Mouse (Mus musculus) embryonic facial prominence, embryonic 14.5 days (tissue): ENCODE results near the gene Olfr1428. TPM values are rescaled to one million over a fixed set of nuclear protein-coding genes. Genes with fewer than 3 reads are reported as not detected.

Source experiments
- ATAC-seq: fragments of 200-750 bp; cut with Nextera tagmentation; 2 replicates; pipeline ENCODE4 v1.8.0; 2017; ENCODE audit warnings: low read depth, moderate number of reproducible peaks, moderate TSS enrichment
- DNase-seq: peaks from one replicate; pipeline ENCODE4 v3.0.0-alpha.2; 2015; ENCODE audit warnings: low spot score
- H3K27ac ChIP-seq: fragments of 300-500 bp; sonication (generic); replicated peaks from 2 replicates; pipeline ENCODE4 v1.5.1; 2014; ENCODE audit warnings: low read depth, mild to moderate bottlenecking, low read length, moderate library complexity
- H3K27me3 ChIP-seq: fragments of 300-500 bp; sonication (generic); replicated peaks from 2 replicates; pipeline ENCODE4 v1.6.1; 2014; ENCODE audit warnings: low read length; ENCODE audit not compliant: control insufficient read depth, insufficient read depth
- H3K36me3 ChIP-seq: fragments of 300-500 bp; sonication (generic); 2 replicates; pipeline ENCODE4 v1.6.1; 2014; ENCODE audit warnings: low read length, mixed read lengths; ENCODE audit not compliant: control insufficient read depth, insufficient read depth
- H3K4me1 ChIP-seq: fragments of 300-500 bp; sonication (generic); 2 replicates; pipeline ENCODE4 v1.6.1; 2014; ENCODE audit warnings: antibody characterized with exemption, low read length; ENCODE audit not compliant: control insufficient read depth, insufficient read depth
- H3K4me2 ChIP-seq: fragments of 300-500 bp; sonication (generic); 2 replicates; pipeline ENCODE4 v1.6.1; 2014; ENCODE audit warnings: low read depth, mild to moderate bottlenecking, low read length, moderate library complexity, mixed read lengths
- H3K4me3 ChIP-seq: fragments of 300-500 bp; sonication (generic); 2 replicates; pipeline ENCODE4 v1.5.1; 2014; ENCODE audit warnings: low read depth, mild to moderate bottlenecking, low read length
- H3K9ac ChIP-seq: fragments of 300-500 bp; sonication (generic); 2 replicates; pipeline ENCODE4 v1.6.1; 2014; ENCODE audit warnings: low read depth, mild to moderate bottlenecking, low read length, moderate library complexity, mixed read lengths
- H3K9me3 ChIP-seq: fragments of 300-500 bp; sonication (generic); 2 replicates; pipeline ENCODE4 v1.6.1; 2016; ENCODE audit warnings: low read length; ENCODE audit not compliant: control insufficient read depth
- WGBS: fragments of 180-500 bp; shearing (Covaris S2); extraction: QIAGEN DNeasy Blood & Tissue Kit; methylation state at CpG from one replicate; pipeline ENCODE4 v1.1.7; 2014; 5-methylcytosine and 5-hydroxymethylcytosine counted together
- polyA plus RNA-seq: library from polyadenylated mRNA; unstranded; fragments of >200 nt; fragmentation: Nextera tagmentation; extraction: Ambion mirVana; gene quantifications from 2 replicates; pipeline ENCODE4 v1.2.1, GENCODE M21; 2014

Gene Olfr1428
- 0.29 TPM in 1 of 2 replicates, not detected in the other for polyA plus RNA-seq

GRCm38 (mm10) chr19:12115797-12116196 lies at the start of gene Olfr1428:
Gene Olfr1428, minus strand, starts transcription at chr19:12115897.
- DNase-seq (no peak), ATAC-seq (no peak)
- Histone ChIP-seq H3K27ac (no peak within 1 kb of the TSS), H3K4me2 (no peak within 1 kb of the TSS), H3K9me3 (no peaks in the 10 kb centered on the region), H3K4me3 (no peak within 1 kb of the TSS), H3K9ac (no peak within 1 kb of the TSS), H3K36me3 (no peaks in the 10 kb centered on the region), H3K4me1 (no peaks in the 10 kb centered on the region), H3K27me3 (no peaks in the 10 kb centered on the region)
- WGBS = 63% methylated on average over 1 of the region's 1 CpGs

- H3K27me3 ChIP-seq = no peaks in the 10 kb centered on the region
- H3K9ac ChIP-seq = no peak overlapping the region
- no peak overlapping the region for H3K4me2 ChIP-seq
- no peak overlapping the region for H3K27ac ChIP-seq
- no peaks in the 10 kb centered on the region for H3K9me3 ChIP-seq
- DNase-seq = peak; percentile 17
- no peaks in the 10 kb centered on the region for H3K36me3 ChIP-seq
- peaks cover 7% of the 10 kb centered on the region; the same call in 1 of the 2 replicates for H3K4me1 ChIP-seq
- H3K4me3 ChIP-seq = no peak overlapping the region
- no peak for ATAC-seq
- WGBS = 71% methylated on average over 3 of the region's 3 CpGs
These were observed 29.8 kb upstream of the Olfr1428 start for GRCm38 (mm10) chr19:12145452-12145851.

- H3K27ac ChIP-seq = peak overlapping the region; percentile 55
- no peaks in the 10 kb centered on the region for H3K36me3 ChIP-seq
- DNase-seq (peak; percentile 83), ATAC-seq (no peak)
- no peaks in the 10 kb centered on the region for H3K9me3 ChIP-seq
- no peak overlapping the region for H3K4me2 ChIP-seq
- 29% methylated on average over 1 of the region's 1 CpGs for WGBS
- H3K4me1 ChIP-seq = peaks cover 7% of the 10 kb centered on the region; the same call in 1 of the 2 replicates
- no peak overlapping the region for H3K4me3 ChIP-seq
- H3K9ac ChIP-seq = no peak overlapping the region
- no peaks in the 10 kb centered on the region for H3K27me3 ChIP-seq
These were observed 27.7 kb upstream of the Olfr1428 start for GRCm38 (mm10) chr19:12143356-12143755.

GRCm38 (mm10) chr19:12134289-12134688 lies 18.6 kb upstream of the Olfr1428 start:
- H3K4me2 ChIP-seq = no peak overlapping the region
- no peaks in the 10 kb centered on the region for H3K27me3 ChIP-seq
- H3K4me1 ChIP-seq = no peaks in the 10 kb centered on the region
- no peak overlapping the region for H3K4me3 ChIP-seq
- no peak overlapping the region for H3K27ac ChIP-seq
- no peaks in the 10 kb centered on the region for H3K36me3 ChIP-seq
- WGBS = 29% methylated on average over 2 of the region's 2 CpGs
- H3K9me3 ChIP-seq = no peaks in the 10 kb centered on the region
- ATAC-seq = peak; percentile 26; the same call in 1 of the 2 replicates
- DNase-seq = peak; percentile 25
- H3K9ac ChIP-seq = no peak overlapping the region

- DNase-seq = no peak
- Histone ChIP-seq H3K9ac (no peak within 1 kb of the TSS), H3K9me3 (no peaks in the 10 kb centered on the region), H3K4me3 (no peak within 1 kb of the TSS), H3K4me2 (no peak within 1 kb of the TSS), H3K36me3 (no peaks in the 10 kb centered on the region), H3K27me3 (no peaks in the 10 kb centered on the region), H3K4me1 (no peaks in the 10 kb centered on the region), H3K27ac (no peak within 1 kb of the TSS)
- WGBS = 63% methylated on average over 3 of the region's 3 CpGs
- ATAC-seq = no peak
These were observed 7.4 kb upstream of the Olfr1428 start, which contains the start of gene Olfr76 for GRCm38 (mm10) chr19:12123103-12123502. Gene Olfr76, minus strand, starts transcription at chr19:12123203.

- H3K4me1 ChIP-seq = no peaks in the 10 kb centered on the region
- no peaks in the 10 kb centered on the region for H3K36me3 ChIP-seq
- H3K27ac ChIP-seq = no peak overlapping the region
- no peaks in the 10 kb centered on the region for H3K9me3 ChIP-seq
- H3K4me3 ChIP-seq = no peak overlapping the region
- H3K9ac ChIP-seq = no peak overlapping the region
- DNase-seq (no peak), ATAC-seq (no peak)
- H3K4me2 ChIP-seq = no peak overlapping the region
- H3K27me3 ChIP-seq = no peaks in the 10 kb centered on the region
- 84% methylated on average over 3 of the region's 3 CpGs for WGBS
These were observed 767 bp upstream of the Olfr1428 start for GRCm38 (mm10) chr19:12116464-12116863.

- H3K9me3 ChIP-seq = no peaks in the 10 kb centered on the region
- no peak overlapping the region for H3K4me3 ChIP-seq
- no peaks in the 10 kb centered on the region for H3K4me1 ChIP-seq
- 54% methylated on average over 1 of the region's 1 CpGs for WGBS
- H3K4me2 ChIP-seq = no peak overlapping the region
- no peaks in the 10 kb centered on the region for H3K36me3 ChIP-seq
- H3K9ac ChIP-seq = no peak overlapping the region
- H3K27ac ChIP-seq = no peak overlapping the region
- ATAC-seq = no peak
- no peaks in the 10 kb centered on the region for H3K27me3 ChIP-seq
- DNase-seq = no peak
These were observed 1.9 kb downstream of the Olfr1428 start for GRCm38 (mm10) chr19:12113807-12114206.

GRCm38 (mm10) chr19:12104541-12104940 lies 11.2 kb downstream of the Olfr1428 start:
- Histone ChIP-seq H3K27ac (no peak overlapping the region), H3K4me1 (no peaks in the 10 kb centered on the region), H3K4me2 (no peak overlapping the region), H3K27me3 (no peaks in the 10 kb centered on the region), H3K4me3 (no peak overlapping the region), H3K9ac (no peak overlapping the region), H3K9me3 (no peaks in the 10 kb centered on the region), H3K36me3 (no peaks in the 10 kb centered on the region)
- ATAC-seq (no peak), DNase-seq (no peak)
- 50% methylated on average over 1 of the region's 1 CpGs for WGBS

- WGBS = 95% methylated on average over 2 of the region's 2 CpGs
- Histone ChIP-seq H3K36me3 (no peaks in the 10 kb centered on the region), H3K4me1 (no peaks in the 10 kb centered on the region), H3K9ac (no peak within 1 kb of the TSS), H3K27ac (no peak within 1 kb of the TSS), H3K27me3 (no peaks in the 10 kb centered on the region), H3K4me2 (no peak within 1 kb of the TSS), H3K4me3 (no peak within 1 kb of the TSS), H3K9me3 (no peaks in the 10 kb centered on the region)
- DNase-seq (no peak), ATAC-seq (no peak)
These were observed 12.5 kb downstream of the Olfr1428 start, which contains the start of gene Olfr1427 for GRCm38 (mm10) chr19:12103234-12103633. Gene Olfr1427, minus strand, starts transcription at chr19:12103334.
